Mouse (Mus musculus) kidney, embryonic 14.5 days (tissue): Measurements from ENCODE around the gene Phex. TPM values are rescaled to one million over a fixed set of nuclear protein-coding genes. Genes with fewer than 3 reads are reported as not detected.

ENCODE experiments used
- ATAC-seq: fragments of 200-750 bp; cut with Nextera tagmentation; 2 replicates; pipeline ENCODE4 v1.8.0; 2017; ENCODE audit warnings: moderate number of reproducible peaks, mild to moderate bottlenecking, moderate TSS enrichment, moderate library complexity; ENCODE audit not compliant: low FRiP score, low TSS enrichment
- H3K27ac ChIP-seq: fragments of 300-500 bp; sonication (generic); 2 replicates; pipeline ENCODE4 v1.5.1; 2014; ENCODE audit warnings: low read depth, mild to moderate bottlenecking, low read length, moderate library complexity, mixed read lengths
- H3K27me3 ChIP-seq: fragments of 300-500 bp; sonication (generic); 2 replicates; pipeline ENCODE4 v1.6.1; 2014; ENCODE audit warnings: mild to moderate bottlenecking, low read length; ENCODE audit not compliant: control insufficient read depth, insufficient read depth
- H3K36me3 ChIP-seq: fragments of 300-500 bp; sonication (generic); 2 replicates; pipeline ENCODE4 v1.6.1; 2014; ENCODE audit warnings: low read length, mixed read lengths; ENCODE audit not compliant: control insufficient read depth, insufficient read depth
- H3K4me1 ChIP-seq: fragments of 300-500 bp; sonication (generic); 2 replicates; pipeline ENCODE4 v1.6.1; 2014; ENCODE audit warnings: low read length, mixed read lengths; ENCODE audit not compliant: control insufficient read depth, insufficient read depth
- H3K4me2 ChIP-seq: fragments of 300-500 bp; sonication (generic); replicated peaks from 2 replicates; pipeline ENCODE4 v1.6.1; 2014; ENCODE audit warnings: low read depth, mild to moderate bottlenecking, low read length
- H3K4me3 ChIP-seq: fragments of 300-500 bp; sonication (generic); 2 replicates; pipeline ENCODE4 v1.5.1; 2014; ENCODE audit warnings: mild to moderate bottlenecking, low read length
- H3K9ac ChIP-seq: fragments of 300-500 bp; sonication (generic); 2 replicates; pipeline ENCODE4 v1.6.1; 2014; ENCODE audit warnings: low read depth, mild to moderate bottlenecking, low read length, moderate library complexity
- H3K9me3 ChIP-seq: fragments of 300-500 bp; sonication (generic); 2 replicates; pipeline ENCODE4 v1.6.1; 2016; ENCODE audit warnings: low read length; ENCODE audit not compliant: control insufficient read depth
- WGBS: fragments of 180-500 bp; shearing (Covaris S2); extraction: QIAGEN DNeasy Blood & Tissue Kit; methylation state at CpG from one replicate; pipeline ENCODE4 v1.1.7; 2014; 5-methylcytosine and 5-hydroxymethylcytosine counted together
- microRNA-seq: library from miRNA; unstranded; fragments of <30 nt; microRNA quantifications from one replicate; pipeline ENCODE4, GENCODE M21; 2016
- polyA plus RNA-seq: library from polyadenylated mRNA; unstranded; fragments of >200 nt; fragmentation: Nextera tagmentation; extraction: Ambion mirVana; gene quantifications from 2 replicates; pipeline ENCODE4 v1.2.1, GENCODE M21; 2014

Phex gene
- polyA plus RNA-seq, 1 experiment from 2014 or later = 0.22 TPM

DNA sequence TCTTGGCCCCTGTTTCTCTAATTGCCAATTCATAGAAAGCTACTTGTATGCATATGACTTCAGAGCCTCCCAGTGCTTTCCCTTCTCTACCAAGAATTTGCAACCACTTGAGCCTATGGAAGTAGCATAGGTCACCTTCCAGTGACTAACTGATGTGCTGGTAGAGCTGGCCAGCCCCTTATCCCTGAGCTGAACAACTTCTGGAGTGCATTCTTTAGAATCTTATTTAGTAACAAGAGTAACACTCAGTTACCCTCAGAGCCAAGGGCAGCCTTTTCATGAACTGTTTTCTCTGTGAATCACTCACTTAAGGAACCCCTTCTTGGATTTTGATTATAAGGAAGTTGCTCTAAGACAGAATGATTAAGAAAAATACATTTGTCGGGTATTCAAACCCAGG, 234.3 kb downstream of the Phex start:
- Histone ChIP-seq H3K27ac (no peak overlapping the region), H3K36me3 (no peaks in the 10 kb centered on the region), H3K4me2 (no peak overlapping the region), H3K9me3 (no peaks in the 10 kb centered on the region), H3K4me3 (no peak overlapping the region), H3K4me1 (no peaks in the 10 kb centered on the region), H3K9ac (no peak overlapping the region), H3K27me3 (no peaks in the 10 kb centered on the region)
- WGBS = 91% methylated on average over 1 of the region's 1 CpGs
- ATAC-seq = no peak

GRCm38 (mm10) chrX:157164142-157164541, 251.0 kb downstream of the Phex start:
- no peak overlapping the region for H3K9ac ChIP-seq
- H3K4me3 ChIP-seq = no peak overlapping the region
- no peak overlapping the region for H3K27ac ChIP-seq
- ATAC-seq = no peak
- H3K9me3 ChIP-seq = no peaks in the 10 kb centered on the region
- no peaks in the 10 kb centered on the region for H3K36me3 ChIP-seq
- H3K27me3 ChIP-seq = no peaks in the 10 kb centered on the region
- no peak overlapping the region for H3K4me2 ChIP-seq
- no peaks in the 10 kb centered on the region for H3K4me1 ChIP-seq
- WGBS = 64% methylated on average over 3 of the region's 3 CpGs

GRCm38 (mm10) chrX:157163394-157163793, 251.7 kb downstream of the Phex start:
- H3K9ac ChIP-seq = no peak overlapping the region
- H3K27ac ChIP-seq = no peak overlapping the region
- WGBS = 72% methylated on average over 2 of the region's 2 CpGs
- no peaks in the 10 kb centered on the region for H3K36me3 ChIP-seq
- no peaks in the 10 kb centered on the region for H3K4me1 ChIP-seq
- no peaks in the 10 kb centered on the region for H3K27me3 ChIP-seq
- no peak for ATAC-seq
- no peaks in the 10 kb centered on the region for H3K9me3 ChIP-seq
- H3K4me2 ChIP-seq = no peak overlapping the region
- no peak overlapping the region for H3K4me3 ChIP-seq

GRCm38 (mm10) chrX:157144675-157145074, 270.4 kb downstream of the Phex start:
- no peaks in the 10 kb centered on the region for H3K27me3 ChIP-seq
- H3K4me1 ChIP-seq = no peaks in the 10 kb centered on the region
- H3K36me3 ChIP-seq = no peaks in the 10 kb centered on the region
- H3K4me2 ChIP-seq = no peak overlapping the region
- no peak overlapping the region for H3K9ac ChIP-seq
- no peak overlapping the region for H3K4me3 ChIP-seq
- no peak for ATAC-seq
- H3K27ac ChIP-seq = no peak overlapping the region
- H3K9me3 ChIP-seq = no peaks in the 10 kb centered on the region

DNA sequence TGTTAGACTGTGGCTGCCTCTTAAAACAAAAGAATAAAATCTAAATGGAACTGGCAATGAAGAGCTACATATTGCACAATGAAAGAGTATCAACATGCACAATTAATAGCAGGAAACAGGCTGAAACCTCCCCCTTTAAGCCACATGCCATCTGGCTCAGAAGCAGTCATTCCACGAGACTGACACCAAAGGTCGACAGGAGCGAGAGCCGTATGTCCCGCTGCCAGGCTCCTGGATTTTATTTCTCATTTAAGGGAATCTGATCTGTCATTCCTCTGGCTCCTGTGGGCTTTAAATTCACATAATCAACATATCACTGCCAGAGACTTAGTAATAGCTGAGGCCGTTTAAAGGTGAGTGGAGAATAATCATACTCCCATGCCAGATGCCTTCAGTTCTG, 275.5 kb downstream of the Phex start:
- H3K4me2 ChIP-seq = no peak overlapping the region
- ATAC-seq = no peak
- no peak overlapping the region for H3K4me3 ChIP-seq
- no peak overlapping the region for H3K9ac ChIP-seq
- H3K27ac ChIP-seq = no peak overlapping the region
- no peaks in the 10 kb centered on the region for H3K4me1 ChIP-seq
- no peaks in the 10 kb centered on the region for H3K27me3 ChIP-seq
- 49% methylated on average over 6 of the region's 6 CpGs for WGBS
- H3K36me3 ChIP-seq = no peaks in the 10 kb centered on the region
- H3K9me3 ChIP-seq = no peaks in the 10 kb centered on the region

Small RNA genes within 50 kb of the gene (microRNA-seq; reads per million reads assigned to microRNA genes)
- not detected for gene Gm23798

Other genes with a start within 250 kb of the Phex start
- 77.7 and 80.9 TPM in 2 replicates for gene Sms, start 77.0 kb upstream of the Phex start, polyA plus RNA-seq
- gene Yy2, start 153.7 kb upstream of the Phex start, polyA plus RNA-seq = 4.0 and 6.6 TPM in 2 replicates
- 17.1 and 28.5 TPM in 2 replicates for gene Mbtps2, start 183.4 kb upstream of the Phex start, polyA plus RNA-seq